Mouse (Mus musculus) cerebellum, postnatal 4 days (tissue): ENCODE results near the gene Ccdc116.

Experiments used
- DNase-seq, 2 experiments: peaks; one replicate each; pipeline ENCODE4 v3.0.0; 2022; ENCODE audit warnings: low spot score in 2 of 2, mixed read lengths in 1 of 2

The Ccdc116 gene

GRCm38 (mm10) chr16:17131191-17132088 is 15.6 kb downstream of the Ccdc116 start:
- DNase-seq = peak in 1 of 2 experiments; percentile 11

DNA sequence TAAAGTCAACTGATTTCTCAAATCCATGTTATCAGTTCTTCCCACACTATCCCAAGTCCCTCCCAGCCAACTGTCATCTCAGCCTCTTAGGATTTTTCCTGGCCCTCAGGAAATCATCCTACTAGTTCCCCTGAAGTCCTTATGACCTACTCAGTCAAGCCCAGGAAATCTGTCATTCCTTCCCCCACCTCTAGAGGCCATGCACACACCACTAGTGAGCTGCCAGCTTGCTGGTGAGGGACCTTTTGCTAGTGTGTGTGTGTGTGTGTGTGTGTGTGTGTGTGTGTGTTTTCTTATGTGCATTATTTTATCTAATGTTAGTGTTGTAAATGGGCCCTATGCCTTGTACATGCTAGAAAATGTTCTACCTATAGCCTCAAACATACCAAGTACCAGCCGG is 19.7 kb downstream of the Ccdc116 start:
- DNase-seq = peak in 1 of 2 experiments; percentile 20

GRCm38 (mm10) chr16:17124871-17125520 is 22.0 kb downstream of the Ccdc116 start, which contains the start of gene 2610318N02Rik:
Gene 2610318N02Rik (minus strand): TSS chr16:17125167.
- DNase-seq = peak in 1 of 2 experiments; percentile 76

GRCm38 (mm10) chr16:17124119-17124870 is 22.7 kb downstream of the Ccdc116 start:
- no peak for DNase-seq

DNA sequence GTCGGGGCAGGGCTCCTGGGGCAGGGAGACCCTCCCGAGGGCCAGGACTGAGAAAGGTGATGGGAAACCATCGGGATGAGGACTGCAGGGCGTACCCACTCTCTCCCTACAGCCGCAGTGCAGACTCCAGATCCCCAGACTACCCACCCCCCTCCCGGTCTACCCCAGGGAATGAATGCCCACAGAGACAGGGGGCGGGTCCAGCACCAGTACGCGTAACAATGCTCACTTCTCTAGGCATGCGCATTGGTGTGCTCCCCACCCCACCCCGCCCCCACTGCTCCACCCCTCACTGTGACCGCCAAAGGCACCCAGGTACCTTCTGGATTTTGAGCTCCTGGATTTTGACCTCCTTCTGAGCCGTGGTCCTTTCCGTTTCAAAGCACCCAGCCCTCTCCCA is 25.5 kb downstream of the Ccdc116 start:
- DNase-seq = no peak

GRCm38 (mm10) chr16:17117309-17117799 is 29.7 kb downstream of the Ccdc116 start:
- no peak for DNase-seq

DNA sequence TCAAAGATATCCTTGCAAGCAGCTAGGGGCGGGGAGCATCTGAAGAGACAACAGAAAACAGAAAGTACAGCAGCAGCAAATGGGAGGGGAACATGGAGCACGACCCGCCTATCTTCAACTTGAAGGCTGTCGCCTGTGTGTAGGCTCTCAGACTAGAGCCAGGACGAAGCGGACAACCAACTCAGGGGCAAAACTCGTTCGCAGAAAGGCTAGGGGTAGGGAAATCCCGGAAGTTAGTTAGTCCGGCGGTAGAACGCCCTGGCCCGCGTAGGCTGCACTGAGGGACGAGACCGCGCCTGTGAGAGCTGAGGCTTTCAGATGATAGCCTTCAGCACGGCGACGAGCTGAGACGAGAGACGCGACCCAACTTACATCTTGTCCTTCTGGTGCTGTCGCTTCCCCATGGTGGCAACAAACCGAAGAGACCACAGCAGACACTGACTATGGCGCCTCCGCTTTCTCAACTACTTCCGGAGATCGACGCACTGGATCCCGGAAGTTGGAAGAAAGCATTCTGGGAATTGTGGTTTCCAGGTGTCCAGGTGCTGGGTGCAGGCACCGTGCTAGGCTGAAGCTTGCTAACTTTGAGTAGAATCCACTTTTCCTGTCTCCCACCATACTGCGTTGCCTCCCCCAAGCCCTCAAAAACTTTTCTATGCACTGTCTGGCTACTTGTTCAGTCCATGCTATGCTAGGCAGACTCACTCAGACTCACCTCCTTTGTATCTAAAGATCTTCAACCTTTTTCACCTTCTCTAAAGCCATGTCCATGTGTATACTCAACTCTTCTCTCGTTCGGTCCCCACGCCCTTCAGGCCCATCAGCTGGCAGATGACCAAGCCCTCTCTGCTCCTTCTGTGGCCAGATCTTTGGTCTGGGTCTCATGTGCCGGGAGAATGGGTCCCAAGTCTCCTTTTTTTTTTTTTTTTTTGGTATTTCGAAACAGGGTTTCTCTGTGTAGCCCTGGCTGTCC is 36.0 kb downstream of the Ccdc116 start, which contains the start of gene Ppil2:
Ppil2 (minus strand) TSS at position 487 of the 973 bp plus-strand sequence.
- DNase-seq = peak in 1 of 2 experiments; percentile 51

- DNase-seq = no peak
Observed at GRCm38 (mm10) chr16:17104600-17104999, 42.4 kb downstream of the Ccdc116 start.

DNA sequence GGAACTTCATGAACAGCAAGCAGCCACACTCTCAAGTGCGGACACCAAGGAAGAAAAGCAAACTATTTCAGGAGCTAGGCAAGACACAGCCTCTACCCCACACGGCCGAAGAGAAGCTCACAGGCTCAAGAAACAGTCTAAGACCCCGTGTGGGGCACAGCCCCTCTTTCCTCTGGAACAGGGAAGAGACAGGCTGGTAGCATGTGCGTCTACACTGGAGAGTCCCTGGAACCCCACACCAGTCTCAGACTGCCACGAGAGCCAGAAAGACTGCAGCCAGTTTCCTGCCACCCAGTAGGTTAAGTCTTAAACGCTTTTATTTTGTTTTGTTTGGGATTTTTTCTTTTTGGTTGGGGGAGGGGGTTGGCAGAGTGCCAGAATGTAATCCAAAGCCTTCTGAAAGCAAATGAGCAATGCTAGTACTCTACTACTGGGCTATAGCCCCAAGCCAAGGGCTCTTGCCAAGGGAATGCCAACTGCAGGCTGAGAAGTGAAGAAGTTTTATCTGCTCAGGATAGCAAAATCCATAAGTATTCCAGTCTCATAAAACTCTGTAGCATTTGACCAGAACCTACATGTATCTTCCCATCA is 44.3 kb downstream of the Ccdc116 start:
- DNase-seq = peak in 1 of 2 experiments; percentile 25

DNA sequence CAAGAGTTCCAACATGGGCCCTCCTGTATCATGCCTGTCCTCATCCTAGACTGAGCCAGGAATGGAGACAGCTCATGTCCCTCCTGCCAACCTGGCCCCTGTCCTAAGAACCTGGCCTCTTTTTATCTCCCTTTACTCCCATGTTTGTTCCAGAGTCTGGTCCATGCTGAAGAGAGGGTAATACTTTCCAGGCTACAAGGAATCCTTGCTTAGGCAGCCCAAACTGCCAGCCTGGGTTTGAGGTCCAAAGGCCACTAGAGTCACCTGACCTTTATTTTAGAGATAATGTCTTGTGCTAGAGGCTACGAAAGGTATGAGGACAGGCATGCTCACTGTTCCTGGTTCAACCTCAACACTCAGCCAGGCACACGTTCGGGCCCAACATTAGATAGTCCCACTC is 50.1 kb downstream of the Ccdc116 start:
- no peak for DNase-seq
